Mouse (Mus musculus) forebrain, postnatal 0 days (tissue): ENCODE results near the gene Ms4a4c. TPM values are rescaled to one million over a fixed set of nuclear protein-coding genes. Genes with fewer than 3 reads are reported as not detected.
"Not testable (repeated sequence)": the region's sequence is repeated elsewhere in the genome, so short reads cannot be mapped to it uniquely, and the experiment has no call there.

Experiments used
- ATAC-seq: fragments of 200-750 bp; cut with Nextera tagmentation; 2 replicates; pipeline ENCODE4 v1.8.0; 2017; ENCODE audit warnings: mild to moderate bottlenecking, moderate library complexity
- DNase-seq: peaks from one replicate; pipeline ENCODE4 v3.0.0-alpha.2; 2015
- H3K27ac ChIP-seq: fragments of 300-500 bp; sonication (generic); 2 replicates; pipeline ENCODE4 v1.5.1; 2014; ENCODE audit warnings: low read depth, mild to moderate bottlenecking, antibody characterized with exemption, low read length, moderate library complexity, mixed read lengths
- H3K27me3 ChIP-seq: fragments of 300-500 bp; sonication (generic); 2 replicates; pipeline ENCODE4 v1.6.1; 2014; ENCODE audit warnings: mild to moderate bottlenecking, low read length, mixed read lengths; ENCODE audit not compliant: insufficient read depth
- H3K36me3 ChIP-seq: fragments of 300-500 bp; sonication (generic); 2 replicates; pipeline ENCODE4 v1.6.1; 2014; ENCODE audit warnings: mild to moderate bottlenecking, moderate library complexity; ENCODE audit not compliant: insufficient read depth
- H3K4me1 ChIP-seq: fragments of 300-500 bp; sonication (generic); 2 replicates; pipeline ENCODE4 v1.6.1; 2014; ENCODE audit warnings: antibody characterized with exemption; ENCODE audit not compliant: insufficient read depth
- H3K4me2 ChIP-seq: fragments of 300-500 bp; sonication (generic); 2 replicates; pipeline ENCODE4 v1.6.1; 2014; ENCODE audit warnings: low read depth, mild to moderate bottlenecking, moderate library complexity
- H3K4me3 ChIP-seq: fragments of 300-500 bp; sonication (generic); 2 replicates; pipeline ENCODE4 v1.5.1; 2014; ENCODE audit warnings: low read depth, low read length, mixed read lengths
- H3K9ac ChIP-seq: fragments of 300-500 bp; sonication (generic); 2 replicates; pipeline ENCODE4 v1.6.1; 2014; ENCODE audit warnings: mild to moderate bottlenecking
- H3K9me3 ChIP-seq: fragments of 300-500 bp; sonication (generic); 2 replicates; pipeline ENCODE4 v1.6.1; 2016; ENCODE audit warnings: low read length
- CTCF ChIP-seq: sonication (generic); IDR thresholded peaks from 2 replicates; pipeline ENCODE4 v1.5.1; 2016; ENCODE audit warnings: antibody characterized with exemption, control low read depth, low read depth
- WGBS: fragments of 180-500 bp; shearing (Covaris S2); extraction: QIAGEN DNeasy Blood & Tissue Kit; methylation state at CpG from one replicate; pipeline ENCODE4 v1.1.7; 2014; 5-methylcytosine and 5-hydroxymethylcytosine counted together
- polyA plus RNA-seq: library from polyadenylated mRNA; unstranded; fragments of >200 nt; fragmentation: Nextera tagmentation; extraction: Ambion mirVana; gene quantifications from 2 replicates; pipeline ENCODE4 v1.2.1, GENCODE M21; 2015
- total RNA-seq: library from RNA; depleted of rRNA; stranded (reverse); fragments of >200 nt; gene quantifications from 2 replicates; pipeline ENCODE4 v1.2.3, GENCODE M21; 2014

Gene Ms4a4c
- total and polyA plus RNA-seq, 2 experiments from 2014 or later = 0.16 TPM; not detected in 1

DNA sequence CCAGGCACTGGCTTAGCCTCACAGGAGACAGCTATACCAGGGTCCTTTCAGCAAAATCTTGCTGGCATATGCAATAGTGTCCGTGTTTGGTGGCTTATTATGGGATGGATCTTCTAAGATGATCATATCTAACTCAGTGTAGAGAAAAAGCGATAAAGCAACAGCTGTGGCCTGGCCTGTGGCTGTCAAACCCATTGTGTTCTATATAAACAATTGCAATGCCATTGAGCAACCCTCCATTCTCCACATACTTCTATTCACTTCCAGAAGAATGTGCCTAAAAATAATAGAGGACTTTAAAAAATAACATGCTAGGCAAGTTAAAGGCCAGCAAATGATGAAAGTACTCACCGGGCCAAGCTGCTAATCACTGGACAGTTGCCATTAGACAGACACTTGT lies 11.0 kb downstream of the Ms4a4c start:
- WGBS = 69% methylated on average over 3 of the region's 3 CpGs
- no peak for TF ChIP-seq CTCF
- Histone ChIP-seq H3K4me2 (no peak overlapping the region), H3K4me3 (no peak overlapping the region), H3K27ac (no peak overlapping the region), H3K27me3 (no peaks in the 10 kb centered on the region), H3K36me3 (no peaks in the 10 kb centered on the region), H3K9me3 (no peaks in the 10 kb centered on the region), H3K9ac (no peak overlapping the region), H3K4me1 (no peaks in the 10 kb centered on the region)
- DNase-seq (no peak), ATAC-seq (no peak)

DNA sequence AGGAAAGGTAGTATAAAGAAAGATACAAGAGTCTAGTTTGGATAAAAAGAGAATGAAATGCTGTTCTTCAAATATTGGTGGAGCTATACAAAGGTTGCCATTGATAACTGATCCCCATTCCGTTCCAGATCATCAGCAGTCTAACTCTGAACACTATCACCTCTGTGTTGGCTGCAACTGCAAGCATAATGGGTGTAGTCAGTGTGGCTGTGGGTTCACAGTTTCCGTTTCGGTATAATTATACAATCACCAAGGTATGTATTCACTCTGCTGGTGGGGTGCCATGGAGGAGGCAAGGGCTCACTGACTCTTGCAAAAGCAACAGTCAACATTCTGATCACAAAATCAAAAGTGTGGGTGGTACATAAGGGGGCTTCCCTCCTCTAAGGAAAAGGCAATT lies 14.3 kb downstream of the Ms4a4c start:
- H3K9me3 ChIP-seq, H3K27ac ChIP-seq, H3K4me1 ChIP-seq, H3K4me3 ChIP-seq, H3K9ac ChIP-seq, H3K4me2 ChIP-seq, H3K27me3 ChIP-seq, H3K36me3 ChIP-seq, DNase-seq, ATAC-seq: not testable (repeated sequence)
- 65% methylated on average over 2 of the region's 3 CpGs for WGBS

DNA sequence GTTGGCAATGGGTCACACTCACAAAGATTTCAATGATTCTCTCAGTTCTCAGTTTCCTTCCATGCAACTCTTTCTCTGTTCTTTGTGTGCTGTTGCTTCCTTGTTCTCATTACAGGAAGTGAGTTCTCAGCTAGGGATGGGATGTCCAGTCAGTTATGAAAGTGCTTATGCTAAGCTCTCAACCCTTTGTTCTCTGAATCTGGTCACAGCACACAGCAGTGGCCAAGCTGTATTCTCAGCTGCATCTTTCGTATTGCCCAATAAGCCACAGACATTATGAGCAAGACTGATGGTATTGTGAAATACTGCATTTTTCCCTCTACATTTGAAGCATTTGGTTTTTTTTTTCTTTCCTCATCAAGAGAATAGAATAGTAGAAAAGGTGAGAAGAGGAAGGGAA lies 26.6 kb downstream of the Ms4a4c start:
- not testable (repeated sequence) for H3K4me3 ChIP-seq, H3K27ac ChIP-seq, DNase-seq, H3K4me1 ChIP-seq, H3K9me3 ChIP-seq, ATAC-seq, H3K36me3 ChIP-seq, H3K4me2 ChIP-seq, H3K27me3 ChIP-seq, H3K9ac ChIP-seq
- 82% methylated on average over 1 of the region's 1 CpGs for WGBS

DNA sequence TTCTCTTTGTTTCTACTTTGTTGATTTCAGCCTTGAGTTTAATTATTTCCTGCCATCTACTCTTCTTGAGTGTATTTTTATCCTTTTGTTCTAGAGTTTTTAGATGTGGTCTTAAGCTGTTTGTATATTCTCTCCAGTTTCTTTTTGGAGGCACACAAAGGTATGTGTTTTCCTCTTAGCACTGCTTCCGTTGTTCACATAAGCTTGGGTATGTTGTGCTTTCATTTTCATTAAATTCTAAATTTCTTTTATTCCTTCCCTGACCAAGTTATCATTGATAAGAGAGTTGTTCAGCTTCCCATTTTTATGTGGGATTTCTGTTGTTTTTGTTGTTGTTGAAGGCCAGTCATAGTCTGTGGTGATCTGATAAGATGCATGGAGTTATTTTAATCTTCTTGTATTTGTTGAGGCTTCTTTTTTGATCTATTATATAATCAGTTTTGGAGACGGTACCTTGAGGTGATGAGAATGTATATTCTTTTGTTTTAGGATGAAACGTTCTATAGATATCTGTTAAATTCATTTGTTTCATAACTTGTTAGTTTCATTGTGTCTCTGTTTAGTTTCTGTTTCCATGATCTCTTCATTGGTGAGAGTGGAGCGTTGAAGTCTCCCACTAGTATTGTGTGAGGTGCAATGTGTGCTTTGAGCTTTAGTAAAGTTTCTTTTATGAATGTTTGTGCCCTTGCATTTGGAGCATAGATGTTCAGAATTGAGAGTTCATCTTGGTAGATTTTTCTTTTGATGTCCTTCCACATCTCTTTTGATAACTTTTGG lies 30.7 kb downstream of the Ms4a4c start:
- Histone ChIP-seq H3K36me3 (no peaks in the 10 kb centered on the region), H3K4me3 (no peak overlapping the region), H3K27ac (no peak overlapping the region), H3K27me3 (no peaks in the 10 kb centered on the region), H3K4me2 (no peak overlapping the region), H3K9ac (no peak overlapping the region), H3K4me1 (no peaks in the 10 kb centered on the region), H3K9me3 (no peaks in the 10 kb centered on the region)
- ATAC-seq = no peak
- DNase-seq = no peak
- WGBS = 90% methylated on average over 4 of the region's 4 CpGs
- no peak for TF ChIP-seq CTCF

DNA sequence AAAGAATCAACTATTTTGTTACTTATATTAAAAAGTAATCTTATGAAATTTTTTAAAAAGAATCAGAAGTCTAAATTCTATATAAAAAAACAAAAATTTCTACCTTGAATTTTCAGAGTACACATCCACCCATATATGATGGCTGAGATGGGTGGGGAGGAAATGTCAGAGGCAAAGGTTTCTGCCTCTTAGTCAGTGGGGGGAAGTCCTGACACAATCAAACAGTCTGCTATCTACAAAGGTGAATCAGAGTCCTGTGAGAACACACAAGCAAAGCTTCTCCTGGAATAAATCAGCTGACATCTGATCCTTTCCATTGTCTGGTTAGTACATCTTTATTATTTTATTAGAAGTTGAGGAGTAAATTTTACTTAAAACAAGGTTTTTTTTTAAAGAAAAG lies 38.8 kb downstream of the Ms4a4c start, which contains the start of gene Ms4a4b:
Ms4a4b (plus strand) TSS at position 216 of the 400 bp plus-strand sequence.
- no peaks in the 10 kb centered on the region for H3K9me3 ChIP-seq
- H3K4me1 ChIP-seq = no peaks in the 10 kb centered on the region
- no peak for DNase-seq
- no peak within 1 kb of the TSS for H3K9ac ChIP-seq
- H3K4me3 ChIP-seq = no peak within 1 kb of the TSS
- H3K4me2 ChIP-seq = no peak within 1 kb of the TSS
- no peak for TF ChIP-seq CTCF
- no peaks in the 10 kb centered on the region for H3K27me3 ChIP-seq
- H3K27ac ChIP-seq = no peak within 1 kb of the TSS
- H3K36me3 ChIP-seq = no peaks in the 10 kb centered on the region
- no peak for ATAC-seq

DNA sequence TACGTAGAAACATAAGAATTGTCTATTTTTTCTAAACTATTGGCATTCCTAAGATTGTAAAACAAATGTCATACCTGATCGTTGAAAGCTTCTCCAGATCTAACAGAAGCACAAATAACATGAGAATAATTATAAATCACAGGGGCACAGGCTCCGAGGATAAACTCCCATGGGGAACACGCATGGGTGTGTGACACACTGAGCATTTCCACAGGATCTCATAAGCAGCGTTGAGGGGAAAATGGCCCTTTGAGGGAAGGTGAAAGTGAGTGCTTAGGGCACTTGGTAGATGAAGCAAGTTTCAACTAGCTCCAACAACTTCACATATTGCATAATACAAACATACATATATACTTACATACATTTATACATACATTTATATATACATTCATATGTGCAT lies 39.4 kb downstream of the Ms4a4c start:
- no peak for ATAC-seq
- WGBS = 89% methylated on average over 5 of the region's 5 CpGs
- no peak overlapping the region for H3K27ac ChIP-seq
- DNase-seq = no peak
- no peak overlapping the region for H3K9ac ChIP-seq
- H3K9me3 ChIP-seq = no peaks in the 10 kb centered on the region
- H3K4me2 ChIP-seq = no peak overlapping the region
- no peaks in the 10 kb centered on the region for H3K27me3 ChIP-seq
- TF ChIP-seq CTCF = no peak
- no peak overlapping the region for H3K4me3 ChIP-seq
- no peaks in the 10 kb centered on the region for H3K4me1 ChIP-seq
- no peaks in the 10 kb centered on the region for H3K36me3 ChIP-seq

DNA sequence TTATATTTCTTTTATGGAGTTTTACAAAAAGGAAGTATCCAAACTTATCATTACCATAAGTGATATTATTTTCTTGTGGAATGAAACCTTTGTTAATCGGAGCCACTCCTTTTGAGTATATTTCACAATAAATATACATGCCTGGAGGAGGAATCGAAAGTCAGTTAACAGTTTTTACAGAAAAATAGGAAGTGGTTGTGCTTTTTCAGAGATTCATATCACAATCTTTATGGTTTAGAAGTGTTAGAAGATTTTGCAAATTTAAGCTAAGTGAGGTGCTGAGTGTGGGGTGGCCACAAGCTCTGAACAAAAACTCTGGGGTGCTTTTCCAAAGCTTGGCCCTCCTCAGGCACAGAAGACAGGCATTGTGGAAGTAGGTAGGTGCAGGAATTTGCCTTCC lies 42.7 kb downstream of the Ms4a4c start:
- no peak overlapping the region for H3K4me2 ChIP-seq
- H3K4me3 ChIP-seq = no peak overlapping the region
- no peaks in the 10 kb centered on the region for H3K27me3 ChIP-seq
- no peaks in the 10 kb centered on the region for H3K4me1 ChIP-seq
- H3K9ac ChIP-seq = no peak overlapping the region
- no peaks in the 10 kb centered on the region for H3K36me3 ChIP-seq
- DNase-seq (no peak), ATAC-seq (no peak)
- H3K9me3 ChIP-seq = no peaks in the 10 kb centered on the region
- 90% methylated on average over 2 of the region's 2 CpGs for WGBS
- H3K27ac ChIP-seq = no peak overlapping the region
- no peak for TF ChIP-seq CTCF

DNA sequence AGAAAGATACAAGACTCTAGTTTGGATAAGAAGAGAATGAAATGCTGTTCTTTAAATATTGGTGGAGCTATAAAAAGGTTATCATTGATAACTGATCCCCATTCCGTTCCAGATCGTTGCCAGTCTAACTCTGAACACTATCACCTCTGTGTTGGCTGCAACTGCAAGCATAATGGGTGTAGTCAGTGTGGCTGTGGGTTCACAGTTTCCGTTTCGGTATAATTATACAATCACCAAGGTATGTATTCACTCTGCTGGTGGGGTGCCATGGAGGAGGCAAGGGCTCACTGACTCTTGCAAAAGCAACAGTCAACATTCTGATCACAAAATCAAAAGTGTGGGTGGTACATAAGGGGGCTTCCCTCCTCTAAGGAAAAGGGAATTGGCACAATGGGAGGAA lies 54.5 kb downstream of the Ms4a4c start:
- not testable (repeated sequence) for H3K4me3 ChIP-seq, H3K4me2 ChIP-seq, H3K36me3 ChIP-seq, DNase-seq, H3K27me3 ChIP-seq, ATAC-seq, H3K27ac ChIP-seq, H3K4me1 ChIP-seq, H3K9me3 ChIP-seq, H3K9ac ChIP-seq
- whole genome bisulfite sequencing = 81% methylated on average over 2 of the region's 4 CpGs

DNA sequence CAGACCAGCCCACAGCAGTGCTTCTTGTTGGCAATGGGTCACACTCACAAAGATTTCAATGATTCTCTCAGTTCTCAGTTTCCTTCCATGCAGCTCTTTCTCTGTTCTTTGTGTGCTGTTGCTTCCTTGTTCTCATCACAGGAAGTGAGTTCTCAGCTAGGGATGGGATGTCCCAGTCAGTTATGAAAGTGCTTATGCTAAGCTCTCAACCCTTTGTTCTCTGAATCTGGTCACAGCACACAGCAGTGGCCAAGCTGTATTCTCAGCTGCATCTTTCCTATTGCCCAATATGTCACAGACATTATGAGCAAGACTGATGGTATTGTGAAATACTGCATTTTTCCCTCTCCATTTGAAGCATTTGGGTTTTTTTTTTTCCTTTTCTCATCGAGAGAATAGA lies 60.2 kb downstream of the Ms4a4c start:
- H3K9me3 ChIP-seq, H3K27ac ChIP-seq, ATAC-seq, H3K9ac ChIP-seq, H3K4me2 ChIP-seq, H3K4me3 ChIP-seq, DNase-seq, H3K4me1 ChIP-seq, H3K27me3 ChIP-seq, H3K36me3 ChIP-seq: not testable (repeated sequence)
- 73% methylated on average over 1 of the region's 1 CpGs for WGBS
